Comparison of ENCODE assay signal across 8 mouse cellular contexts in genomic region chr16:8769065-8769464, GRCm38 (mm10). TPM values are rescaled to one million over a fixed set of nuclear protein-coding genes. Genes with fewer than 3 reads are reported as not detected.
DNase-seq lines count a peak whose midpoint lies in the region; ATAC-seq lines count a peak whose summit lies in the region.

No protein-coding gene starts in this region.

- no peaks in the 10 kb centered on the region for H3K9me3 ChIP-seq in embryonic facial prominence, embryonic 15.5 days (replicated peaks)
- H3K9me3 ChIP-seq in liver, embryonic 11.5 days (ENCODE audit: control insufficient read depth, low read length): no peaks in the 10 kb centered on the region

- no peak overlapping the region for H3K4me2 ChIP-seq in embryonic facial prominence, embryonic 15.5 days (replicated peaks)
- H3K4me2 ChIP-seq in liver, embryonic 11.5 days: no peak overlapping the region

- peak; percentile 54; the same call in 1 of the 2 replicates for ATAC-seq in embryonic facial prominence, embryonic 15.5 days (ENCODE audit: insufficient number of reproducible peaks, low FRiP score, low TSS enrichment, low read depth)
- peak; percentile 78 for ATAC-seq in liver, embryonic 11.5 days (replicated peaks; ENCODE audit: low FRiP score)
- peak; percentile 93 for ATAC-seq in monocyte, adult 5-6 weeks (replicated peaks; ENCODE audit: insufficient number of reproducible peaks, low FRiP score, low TSS enrichment, poor library complexity, severe bottlenecking)

- peak; percentile 90 for DNase-seq in 416B (ENCODE audit: low read depth)
- peak; percentile 86 for DNase-seq in adrenal gland, postnatal 14 days
- peak; percentile 74 to 78 for DNase-seq in heart, adult 9 months (ENCODE audit: low spot score in 2 of 2)
- DNase-seq in kidney, adult 8-10 months: peak; percentile 63 to 71
- peak; percentile 63 for DNase-seq in liver, embryonic 11.5 days (ENCODE audit: low spot score)
- peak; percentile 83 to 90 for DNase-seq in spleen, postnatal 4 days (ENCODE audit: low spot score in 2 of 2)

- H3K4me1 ChIP-seq in embryonic facial prominence, embryonic 15.5 days: no peaks in the 10 kb centered on the region
- H3K4me1 ChIP-seq in liver, embryonic 11.5 days (replicated peaks; ENCODE audit: control insufficient read depth, insufficient read depth, low read length): peaks cover 26% of the 10 kb centered on the region

- no peaks in the 10 kb centered on the region for H3K36me3 ChIP-seq in embryonic facial prominence, embryonic 15.5 days
- H3K36me3 ChIP-seq in liver, embryonic 11.5 days (ENCODE audit: control insufficient read depth, insufficient read depth, low read length): no peaks in the 10 kb centered on the region

- no peak overlapping the region for H3K27ac ChIP-seq in embryonic facial prominence, embryonic 15.5 days (replicated peaks)
- peak overlapping the region; percentile 81 for H3K27ac ChIP-seq in liver, embryonic 11.5 days (ENCODE audit: low read depth, low read length)

- H3K9ac ChIP-seq in embryonic facial prominence, embryonic 15.5 days: no peak overlapping the region
- peak overlapping the region; percentile 49; the same call in 1 of the 2 replicates for H3K9ac ChIP-seq in liver, embryonic 11.5 days (ENCODE audit: low read depth, low read length)

- H3K4me3 ChIP-seq in embryonic facial prominence, embryonic 15.5 days (replicated peaks): no peak overlapping the region
- no peak overlapping the region for H3K4me3 ChIP-seq in liver, embryonic 11.5 days (ENCODE audit: low read depth, low read length)

- no peaks in the 10 kb centered on the region; the same call in 1 of the 2 replicates for H3K27me3 ChIP-seq in embryonic facial prominence, embryonic 15.5 days
- H3K27me3 ChIP-seq in liver, embryonic 11.5 days (replicated peaks; ENCODE audit: control insufficient read depth, insufficient read depth, low read length): no peaks in the 10 kb centered on the region

- WGBS in embryonic facial prominence, embryonic 15.5 days: 29% methylated on average over 10 of the region's 10 CpGs
- 11% methylated on average over 10 of the region's 10 CpGs for WGBS in liver, embryonic 11.5 days

RNA-seq across cellular contexts. Expression of gene Usp7, which starts 23.0 kb away (rescaled TPM):
- total RNA-seq in adrenal gland, postnatal 14 days (2021): 104 and 117 TPM in 2 replicates
- polyA plus RNA-seq in embryonic facial prominence, embryonic 15.5 days (2015; fragmentation: Nextera tagmentation; extraction: Ambion mirVana): 28.4 and 34.5 TPM in 2 replicates
- 34.6 and 43.3 TPM in 2 replicates for polyA plus RNA-seq in liver, embryonic 11.5 days (2014; fragmentation: Nextera tagmentation; extraction: Ambion mirVana)
- 178 to 270 TPM (median 178 TPM) in 3 replicates for total RNA-seq in monocyte, adult 5-6 weeks (2017)
